Mouse (Mus musculus) erythroblast, adult 5-6 weeks (primary cell): ENCODE data around the gene Gadd45a. TPM values are rescaled to one million over a fixed set of nuclear protein-coding genes. Genes with fewer than 3 reads are reported as not detected.
"Not testable (repeated sequence)": the region's sequence is repeated elsewhere in the genome, so short reads cannot be mapped to it uniquely, and the experiment has no call there.

Source experiments
- ATAC-seq: replicated peaks from 2 replicates; pipeline ENCODE4 v1.8.0; 2016; ENCODE audit warnings: moderate number of reproducible peaks, mild to moderate bottlenecking, moderate TSS enrichment, inconsistent platforms; ENCODE audit not compliant: poor library complexity, low FRiP score, severe bottlenecking
- total RNA-seq, 2 experiments: library from RNA; stranded (forward) in 1 of 2; stranded (reverse) in 1 of 2; fragments of 150-400 nt in 1 of 2; fragments of 200-764, 138-1000 nt in 1 of 2; gene quantifications; 2 replicates each; pipeline versions ENCODE4 v1.2.3 to v1.2.4; 2015 to 2017; ENCODE audit warnings: low replicate concordance in 2 of 2

The Gadd45a gene
- total RNA-seq, 2 experiments from 2014 or later = 401 to 695 TPM

DNA sequence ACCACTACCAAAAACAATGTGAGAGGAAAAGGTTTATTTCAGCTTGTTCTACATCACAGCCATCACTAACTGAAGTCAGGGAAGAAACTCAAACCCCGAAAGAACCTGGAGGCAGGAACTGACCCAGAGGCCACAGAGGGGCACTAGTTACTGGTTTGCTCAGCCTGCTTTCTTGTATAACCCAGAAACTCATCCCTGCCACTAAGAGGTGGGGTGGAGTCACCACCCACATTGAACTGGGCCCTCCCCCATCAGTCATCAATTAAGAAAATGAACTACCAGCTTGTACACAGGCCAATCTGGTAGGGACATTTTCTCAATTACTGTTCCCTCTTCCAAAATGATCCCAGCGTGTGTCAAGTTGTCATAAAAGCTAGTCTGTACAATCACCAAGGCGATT is 10.6 kb downstream of the Gadd45a start:
- ATAC-seq = no peak

DNA sequence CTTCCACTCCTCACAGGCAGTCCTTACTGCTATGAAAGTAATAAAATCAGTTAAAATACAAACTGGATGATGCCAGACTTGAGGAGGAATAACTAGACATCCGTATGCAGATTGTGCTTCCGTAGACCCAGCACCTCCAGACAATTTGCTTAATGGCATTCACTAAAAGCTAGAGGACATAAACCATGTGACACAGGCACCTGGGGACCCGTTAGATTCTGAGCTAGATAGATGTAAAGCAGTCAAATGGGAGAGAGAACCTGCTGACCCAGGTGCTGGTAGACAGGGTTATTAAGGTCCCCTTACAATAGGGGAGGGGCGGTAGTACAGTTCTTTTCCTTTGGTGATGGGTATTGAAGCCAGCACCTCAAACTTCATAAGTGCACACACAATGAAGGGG is 13.5 kb downstream of the Gadd45a start:
- ATAC-seq = no peak

GRCm38 (mm10) chr6:67021308-67021707 is 15.9 kb downstream of the Gadd45a start:
- no peak for ATAC-seq

- ATAC-seq = not testable (repeated sequence)
Measured at GRCm38 (mm10) chr6:67019001-67019400, 18.3 kb downstream of the Gadd45a start.

GRCm38 (mm10) chr6:67018365-67018764 is 18.9 kb downstream of the Gadd45a start:
- no peak for ATAC-seq

DNA sequence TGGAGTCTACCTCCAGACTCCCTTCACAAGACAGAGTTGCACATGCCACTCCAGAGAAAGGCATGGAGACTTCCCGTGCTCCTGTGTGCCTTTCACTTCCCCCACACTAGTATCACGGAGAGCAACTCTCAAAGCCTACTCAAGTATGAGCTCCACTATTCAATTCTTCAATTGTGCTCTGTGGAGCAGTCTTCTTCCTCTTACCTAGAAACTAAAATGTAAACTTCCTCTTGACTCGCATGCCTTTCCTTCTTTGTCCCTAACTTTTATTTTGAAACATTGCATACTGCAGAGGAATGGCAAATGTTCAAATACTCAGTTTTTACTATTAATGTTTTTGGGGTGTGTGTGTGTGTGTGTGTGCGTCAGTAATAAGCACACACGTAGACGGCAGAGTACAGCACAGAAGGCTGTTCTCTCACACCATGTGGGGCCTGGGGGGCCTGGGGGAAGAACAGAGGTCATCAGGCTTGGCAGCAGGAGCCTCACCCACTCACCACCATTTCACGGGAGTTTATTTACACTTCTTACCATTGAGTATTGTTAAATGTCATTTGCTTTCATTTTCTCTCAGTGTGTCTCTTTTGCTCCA is 20.6 kb downstream of the Gadd45a start:
- no peak for ATAC-seq

GRCm38 (mm10) chr6:67015739-67016519 is 21.3 kb downstream of the Gadd45a start:
- ATAC-seq = no peak

- peak; percentile 72 for ATAC-seq
Measured at GRCm38 (mm10) chr6:67014679-67015075, 22.6 kb downstream of the Gadd45a start.

- ATAC-seq = peak; percentile 66
Measured at GRCm38 (mm10) chr6:67013949-67014678, 23.1 kb downstream of the Gadd45a start.

DNA sequence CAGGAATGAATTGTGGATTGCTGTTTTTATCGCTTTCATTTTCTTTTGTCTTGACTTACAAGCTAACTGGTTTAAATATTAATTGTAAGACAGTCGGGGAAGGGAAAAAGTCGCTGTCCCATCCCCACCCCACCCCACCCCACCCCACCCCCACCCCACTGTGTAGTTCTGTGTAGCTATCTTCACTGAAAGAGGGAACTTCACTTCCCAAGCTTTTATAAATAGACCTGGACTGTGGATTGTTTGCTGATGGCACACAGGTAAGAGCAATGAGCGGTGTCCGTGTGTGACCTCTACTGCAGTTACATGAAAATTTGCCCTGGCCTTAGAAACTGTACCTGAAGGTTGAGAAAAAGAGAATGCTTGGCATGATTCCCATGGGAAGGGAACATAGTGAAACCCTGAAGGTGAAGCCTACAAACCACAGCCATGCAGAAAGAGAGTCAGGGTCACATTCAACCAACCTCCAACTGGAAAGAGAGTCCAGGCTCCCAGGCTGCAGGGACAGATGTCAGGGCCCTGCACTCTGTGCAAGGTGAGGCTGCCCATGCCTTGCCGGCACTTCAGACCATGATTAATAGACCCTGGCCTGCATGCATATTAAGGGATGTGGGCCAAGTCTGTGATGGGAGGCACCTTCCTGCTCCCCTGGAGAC is 23.8 kb downstream of the Gadd45a start:
- no peak for ATAC-seq

DNA sequence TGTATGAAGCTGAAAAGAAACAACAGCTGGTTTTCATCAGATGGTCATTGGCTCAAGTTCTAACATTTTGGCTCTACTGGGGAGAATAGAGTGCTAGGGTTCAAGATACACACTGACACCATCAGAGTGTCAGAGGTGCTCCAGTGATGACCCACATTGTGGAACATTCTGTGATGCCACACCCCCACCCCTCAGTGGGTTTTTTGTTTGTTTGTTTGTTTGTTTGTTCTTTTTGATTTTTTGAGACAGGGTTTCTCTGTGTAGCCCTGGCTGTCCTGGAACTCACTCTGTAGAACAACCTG is 26.1 kb downstream of the Gadd45a start:
- ATAC-seq = no peak

DNA sequence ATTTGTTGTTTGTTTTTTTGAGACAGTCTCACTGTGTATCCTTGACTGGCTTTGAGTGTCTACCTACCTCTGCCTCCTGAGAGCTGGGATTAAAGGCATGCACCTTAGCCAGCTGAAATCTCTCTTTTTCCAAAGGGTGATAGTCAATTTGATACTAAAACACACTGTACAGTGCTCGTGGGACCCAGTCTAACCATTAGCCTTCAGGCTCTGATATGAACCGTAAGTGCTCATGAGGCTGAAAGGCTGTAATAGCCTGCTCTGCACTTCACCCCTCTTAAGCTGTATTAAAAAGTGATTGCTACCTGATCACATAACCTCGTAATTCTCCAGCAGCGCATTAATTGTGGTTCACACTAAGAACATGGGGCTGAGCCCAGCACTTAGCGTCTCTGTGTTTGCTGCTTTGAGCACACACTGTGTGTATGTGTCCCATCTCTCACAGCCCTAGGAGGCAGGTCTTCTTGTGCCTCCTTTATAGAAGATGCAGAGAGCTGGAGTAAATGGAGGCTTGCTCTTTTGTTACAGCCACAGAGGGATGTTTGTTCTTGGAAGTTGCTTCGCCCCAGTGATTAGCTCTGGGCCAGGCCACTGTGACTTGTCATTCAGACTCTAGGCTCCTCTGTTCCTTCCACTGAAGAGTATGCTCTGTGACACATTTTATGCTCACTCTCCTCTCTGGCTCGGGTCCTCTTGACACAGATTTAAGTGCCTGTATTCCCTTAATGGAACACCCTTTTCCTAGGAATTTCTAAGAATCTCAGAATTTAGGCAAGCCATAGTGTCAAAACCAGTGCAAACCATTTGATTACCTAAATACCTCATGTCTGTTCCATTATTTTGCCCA is 26.7 kb downstream of the Gadd45a start:
- no peak for ATAC-seq

DNA sequence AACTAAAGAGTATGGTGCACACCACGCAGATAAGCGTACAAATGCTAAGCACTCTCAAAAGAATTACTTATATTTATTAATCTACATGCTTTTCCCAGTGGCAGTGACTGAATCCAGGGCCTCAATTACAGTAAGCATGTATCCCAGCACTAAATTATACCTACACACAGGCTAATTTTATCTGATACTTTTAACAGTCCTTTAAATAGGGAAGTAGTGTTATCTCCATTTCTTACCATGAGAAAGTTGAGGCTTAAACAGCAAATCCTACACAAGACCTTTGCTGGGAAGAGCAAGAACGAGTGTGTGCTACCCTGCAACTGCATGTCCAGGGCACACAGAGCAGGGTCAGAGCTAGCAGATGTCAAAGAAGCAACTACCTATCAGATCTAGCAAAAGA is 27.4 kb downstream of the Gadd45a start:
- no peak for ATAC-seq

GRCm38 (mm10) chr6:66999800-67000199 is 37.5 kb downstream of the Gadd45a start:
- no peak for ATAC-seq

- no peak for ATAC-seq
Measured at GRCm38 (mm10) chr6:66998645-66999044, 38.6 kb downstream of the Gadd45a start.

DNA sequence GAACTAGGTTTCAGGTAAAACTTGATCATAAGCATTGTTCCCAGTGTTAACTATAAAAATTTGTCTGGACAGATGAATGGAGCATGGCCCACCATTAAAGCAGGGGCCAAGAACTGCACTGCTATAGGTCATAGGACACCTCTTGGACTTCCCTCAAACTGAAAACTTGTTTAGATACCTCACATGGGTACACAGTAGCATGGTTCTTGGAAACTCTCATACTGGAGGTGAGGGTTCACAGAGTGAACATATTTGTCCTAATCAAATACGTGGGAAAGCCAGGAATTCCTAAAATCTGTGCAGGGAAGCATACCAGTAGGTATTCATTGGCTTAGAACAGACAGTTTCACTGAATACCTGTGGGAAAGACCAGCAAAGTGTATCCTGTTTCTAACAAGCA is 41.0 kb downstream of the Gadd45a start:
- no peak for ATAC-seq

- no peak for ATAC-seq
Measured at GRCm38 (mm10) chr6:66995825-66996224, 41.4 kb downstream of the Gadd45a start.

DNA sequence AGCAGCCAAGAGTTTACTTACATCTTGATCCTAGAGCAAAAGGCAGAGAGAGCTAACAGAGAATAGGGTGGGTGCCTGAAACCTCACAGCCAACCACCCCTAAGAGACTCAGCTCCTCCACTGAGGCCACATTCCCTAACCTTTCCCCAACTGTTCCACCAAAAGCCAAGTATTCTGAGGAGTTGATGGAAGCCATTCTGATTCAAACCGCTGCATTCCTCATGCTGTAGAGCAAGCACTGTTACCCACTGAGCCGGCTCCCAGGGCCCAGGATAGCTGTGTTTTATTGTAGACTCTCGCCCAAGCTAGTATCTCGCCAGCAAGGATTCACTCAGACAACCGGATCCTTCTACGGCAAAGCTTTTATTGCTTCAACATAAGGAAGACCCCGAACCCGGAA is 42.3 kb downstream of the Gadd45a start:
- no peak for ATAC-seq

- no peak for ATAC-seq
Measured at GRCm38 (mm10) chr6:66992786-66993185, 44.5 kb downstream of the Gadd45a start.

DNA sequence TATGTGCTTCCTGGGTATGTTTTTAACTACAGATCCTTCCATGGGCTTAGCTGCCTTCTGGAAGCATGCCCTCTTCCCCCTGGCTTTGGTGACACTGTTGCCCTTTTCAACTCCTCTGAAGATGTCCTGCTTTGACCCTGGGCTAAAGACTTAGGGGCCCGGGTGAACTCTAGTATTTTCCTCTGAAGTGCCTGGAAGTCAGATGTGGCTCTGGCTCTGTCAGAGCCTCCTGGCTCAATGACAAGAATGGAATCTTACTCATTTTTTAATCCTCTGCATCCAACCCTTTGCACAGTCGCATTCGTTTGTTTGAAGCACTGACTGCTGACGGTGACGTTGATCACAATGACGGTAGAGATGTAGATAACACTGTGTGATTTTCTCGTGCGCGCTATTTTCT is 45.0 kb downstream of the Gadd45a start:
- ATAC-seq = no peak
